Mouse (Mus musculus) ES-E14 (cell line): ENCODE measurements at regions not wholly inside any gene's neighbourhood (a gene's known extent, or its start where the extent isn't known, plus 50 kb on each side); places are given as distances from the start of the nearest gene placed in this dataset.

ENCODE experiments used
- DNase-seq: peaks from one replicate; pipeline ENCODE4 v3.0.0-alpha.2; 2013; ENCODE audit warnings: low read depth, low spot score
- H3K27ac ChIP-seq: 2 replicates; pipeline ENCODE4 v1.5.1; 2012; ENCODE audit warnings: low read depth, mild to moderate bottlenecking, low read length, moderate library complexity, mixed read lengths; ENCODE audit not compliant: poor library complexity, insufficient read depth, severe bottlenecking
- H3K36me3 ChIP-seq: 2 replicates; pipeline ENCODE4 v1.6.1; 2012; ENCODE audit warnings: mild to moderate bottlenecking, low read length, moderate library complexity, mixed read lengths; ENCODE audit not compliant: control insufficient read depth, poor library complexity, insufficient read depth, severe bottlenecking
- H3K4me1 ChIP-seq, 2 experiments: fragments of 150-350 bp in 1 of 2; sonication (generic) in 1 of 2; 2 replicates each; pipeline ENCODE4 v1.6.1; 2012; ENCODE audit warnings: low read length in 2 of 2, mild to moderate bottlenecking in 1 of 2, mixed read lengths in 1 of 2; ENCODE audit not compliant: control insufficient read depth in 2 of 2, insufficient read depth in 2 of 2, poor library complexity in 1 of 2
- H3K4me3 ChIP-seq, 2 experiments: fragments of 150-350 bp in 1 of 2; sonication (generic) in 1 of 2; 2 replicates each; pipeline ENCODE4 v1.5.1; 2012; ENCODE audit warnings: low read length in 2 of 2, low read depth in 1 of 2, mild to moderate bottlenecking in 1 of 2, mixed read lengths in 1 of 2; ENCODE audit not compliant: insufficient read depth in 1 of 2, poor library complexity in 1 of 2, severe bottlenecking in 1 of 2
- H3K9ac ChIP-seq: 2 replicates; pipeline ENCODE4 v1.6.1; 2012; ENCODE audit warnings: low read depth, mild to moderate bottlenecking, low read length, mixed read lengths; ENCODE audit not compliant: poor library complexity, insufficient read depth, severe bottlenecking
- H3K9me3 ChIP-seq: fragments of 150-350 bp; sonication (generic); 2 replicates; pipeline ENCODE4 v1.6.1; 2012; ENCODE audit warnings: low read depth, mild to moderate bottlenecking, low read length; ENCODE audit not compliant: control insufficient read depth, insufficient read depth
- CHD2 ChIP-seq: IDR thresholded peaks from 2 replicates; pipeline ENCODE4 v1.6.1; 2014; ENCODE audit warnings: mild to moderate bottlenecking, low read depth, low read length, inconsistent platforms
- HCFC1 ChIP-seq: IDR thresholded peaks from 2 replicates; pipeline ENCODE4 v1.6.1; 2012; ENCODE audit warnings: low read length, inconsistent platforms, borderline replicate concordance; ENCODE audit not compliant: insufficient read depth
- MAFK ChIP-seq: IDR thresholded peaks from 2 replicates; pipeline ENCODE4 v1.6.1; 2014; ENCODE audit warnings: mild to moderate bottlenecking, low read depth, low read length, inconsistent platforms; ENCODE audit not compliant: insufficient read depth
- ZC3H11A ChIP-seq: IDR thresholded peaks from 2 replicates; pipeline ENCODE4 v1.6.1; 2012; ENCODE audit warnings: low read depth, mild to moderate bottlenecking, inconsistent platforms, low read length, borderline replicate concordance
- ZNF384 ChIP-seq: IDR thresholded peaks from 2 replicates; pipeline ENCODE4 v1.6.1; 2012; ENCODE audit warnings: low read depth, low read length, inconsistent platforms
- in situ Hi-C, 2 experiments: fragments of 600-800 bp; cut with MboI; formaldehyde crosslinking; loops; one replicate each; pipeline ENCODE4 v1.15.1; 2025; ENCODE audit warnings: low sequenced_read_pairs in 2 of 2, inconsistent platforms in 1 of 2; ENCODE audit not compliant: unreplicated experiment in 2 of 2

GRCm38 (mm10) chr9:32915633-32916032 is 279.6 kb downstream of the Ets1 start:
- H3K4me1 ChIP-seq, result no peaks in the 10 kb centered on the region
- in situ Hi-C loops, result no loop called here
- H3K36me3 ChIP-seq, result no peaks in the 10 kb centered on the region
- H3K4me3 ChIP-seq, result no peak overlapping the region
- no peaks in the 10 kb centered on the region for H3K9me3 ChIP-seq
- no peak for DNase-seq
- H3K9ac ChIP-seq, result no peak overlapping the region
- H3K27ac ChIP-seq, result no peak overlapping the region
- TF ChIP-seq ZNF384 (no peak), MAFK (no peak), HCFC1 (no peak), CHD2 (no peak), ZC3H11A (no peak)

GRCm38 (mm10) chr9:32916731-32917130 is 280.7 kb downstream of the Ets1 start:
- Histone ChIP-seq H3K9ac (no peak overlapping the region), H3K36me3 (no peaks in the 10 kb centered on the region), H3K4me1 (no peaks in the 10 kb centered on the region), H3K27ac (no peak overlapping the region), H3K9me3 (no peaks in the 10 kb centered on the region), H3K4me3 (no peak overlapping the region)
- no peak for DNase-seq
- TF ChIP-seq ZNF384 (no peak), HCFC1 (no peak), ZC3H11A (no peak), CHD2 (no peak), MAFK (no peak)
- in situ Hi-C loops, result no loop called here

- Histone ChIP-seq H3K4me3 (no peak overlapping the region), H3K36me3 (no peaks in the 10 kb centered on the region), H3K4me1 (no peaks in the 10 kb centered on the region), H3K27ac (no peak overlapping the region), H3K9ac (no peak overlapping the region), H3K9me3 (no peaks in the 10 kb centered on the region)
- DNase-seq, result no peak
- TF ChIP-seq ZNF384 (no peak), MAFK (no peak), HCFC1 (no peak)
- in situ Hi-C loops, result no loop called here
Observed at GRCm38 (mm10) chr9:32923925-32924324, 287.9 kb downstream of the Ets1 start.

- no peaks in the 10 kb centered on the region for H3K9me3 ChIP-seq
- no peak overlapping the region for H3K27ac ChIP-seq
- DNase-seq, result no peak
- TF ChIP-seq CHD2 (no peak), HCFC1 (no peak), ZNF384 (no peak), MAFK (no peak), ZC3H11A (no peak)
- no peaks in the 10 kb centered on the region for H3K36me3 ChIP-seq
- H3K4me1 ChIP-seq, result no peaks in the 10 kb centered on the region
- in situ Hi-C loops, result no loop called here
- no peak overlapping the region for H3K9ac ChIP-seq
- H3K4me3 ChIP-seq, result no peak overlapping the region
Observed at GRCm38 (mm10) chr9:32924333-32924886, 288.4 kb downstream of the Ets1 start.

GRCm38 (mm10) chr9:32925036-32925435 is 289.0 kb downstream of the Ets1 start:
- TF ChIP-seq MAFK (no peak), CHD2 (no peak), HCFC1 (no peak), ZNF384 (no peak), ZC3H11A (no peak)
- in situ Hi-C loops, result loop anchor here in 1 of 2 experiments (25.0 kb wide), 1 partner anchor 338 kb away; no protein-coding TSS in a partner anchor
- H3K27ac ChIP-seq, result no peak overlapping the region
- no peak overlapping the region for H3K4me3 ChIP-seq
- no peaks in the 10 kb centered on the region for H3K4me1 ChIP-seq
- H3K9me3 ChIP-seq, result no peaks in the 10 kb centered on the region
- no peak for DNase-seq
- H3K36me3 ChIP-seq, result no peaks in the 10 kb centered on the region
- H3K9ac ChIP-seq, result no peak overlapping the region
